Mouse (Mus musculus) kidney, embryonic 15.5 days (tissue): ENCODE measurements around the gene Brinp3. TPM values are rescaled to one million over a fixed set of nuclear protein-coding genes. Genes with fewer than 3 reads are reported as not detected.
A peak's percentile ranks its signal among the peaks of the same experiment; 100 is the strongest.

Source experiments
- ATAC-seq: fragments of 200-750 bp; cut with Nextera tagmentation; replicated peaks from 2 replicates; pipeline ENCODE4 v1.8.0; 2017; ENCODE audit warnings: moderate TSS enrichment; ENCODE audit not compliant: low FRiP score
- H3K27ac ChIP-seq: fragments of 300-500 bp; sonication (generic); 2 replicates; pipeline ENCODE4 v1.5.1; 2015; ENCODE audit warnings: mild to moderate bottlenecking, inconsistent platforms
- H3K27me3 ChIP-seq: fragments of 300-500 bp; sonication (generic); 2 replicates; pipeline ENCODE4 v1.6.1; 2015; ENCODE audit warnings: inconsistent platforms
- H3K36me3 ChIP-seq: fragments of 300-500 bp; sonication (generic); 2 replicates; pipeline ENCODE4 v1.6.1; 2015; ENCODE audit warnings: inconsistent platforms
- H3K4me1 ChIP-seq: fragments of 300-500 bp; sonication (generic); 2 replicates; pipeline ENCODE4 v1.6.1; 2015; ENCODE audit warnings: inconsistent platforms
- H3K4me2 ChIP-seq: fragments of 300-500 bp; sonication (generic); 2 replicates; pipeline ENCODE4 v1.6.1; 2015; ENCODE audit warnings: moderate library complexity, mild to moderate bottlenecking, inconsistent platforms
- H3K4me3 ChIP-seq: fragments of 300-500 bp; sonication (generic); replicated peaks from 2 replicates; pipeline ENCODE4 v1.5.1; 2015; ENCODE audit warnings: mild to moderate bottlenecking, inconsistent platforms
- H3K9ac ChIP-seq: fragments of 300-500 bp; sonication (generic); 2 replicates; pipeline ENCODE4 v1.6.1; 2015; ENCODE audit warnings: mild to moderate bottlenecking, inconsistent platforms
- H3K9me3 ChIP-seq: fragments of 300-500 bp; sonication (generic); replicated peaks from 2 replicates; pipeline ENCODE4 v1.6.1; 2016; ENCODE audit warnings: inconsistent platforms
- WGBS: fragments of 180-500 bp; shearing (Covaris S2); methylation state at CpG from one replicate; pipeline ENCODE4 v1.1.7; 2015; ENCODE audit warnings: mixed read lengths; 5-methylcytosine and 5-hydroxymethylcytosine counted together
- polyA plus RNA-seq: library from polyadenylated mRNA; unstranded; fragments of >200 nt; fragmentation: Nextera tagmentation; extraction: Ambion mirVana; gene quantifications from 2 replicates; pipeline ENCODE4 v1.2.1, GENCODE M21; 2015

The Brinp3 gene
- polyA plus RNA-seq = 0.19 and 0.32 TPM in 2 replicates

GRCm38 (mm10) chr1:146494681-146495331 is at the start of gene Brinp3:
Gene Brinp3, plus strand, starts transcription at chr1:146494760.
- Histone ChIP-seq H3K27me3 (peaks cover 56% of the 10 kb centered on the region), H3K9me3 (no peaks in the 10 kb centered on the region), H3K27ac (no peak within 1 kb of the TSS), H3K4me2 (peak within 1 kb of the TSS; percentile 50), H3K9ac (no peak within 1 kb of the TSS), H3K4me1 (peaks cover 18% of the 10 kb centered on the region), H3K4me3 (peak within 1 kb of the TSS; percentile 26), H3K36me3 (no peaks in the 10 kb centered on the region)
- ATAC-seq = no peak
- WGBS = 3% methylated on average over 19 of the region's 19 CpGs

DNA sequence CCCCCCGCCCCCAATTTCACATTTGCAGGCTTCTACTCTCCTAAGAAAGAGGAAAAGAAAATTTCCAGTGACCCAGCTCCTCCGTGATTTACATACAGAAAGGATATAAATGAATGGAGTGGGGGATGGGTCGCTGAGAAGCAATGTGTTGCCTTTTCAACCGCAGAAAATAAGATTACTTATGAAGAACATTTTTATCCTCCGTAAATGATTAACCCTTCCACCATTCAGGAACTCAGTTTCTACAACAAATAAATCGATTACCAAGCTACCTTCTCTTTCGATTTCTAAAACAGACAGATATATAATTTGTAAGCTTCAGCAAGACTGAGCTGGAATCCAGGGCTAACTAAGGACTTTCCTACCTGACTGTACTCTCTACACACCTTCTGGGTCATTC is 339 bp upstream of the Brinp3 start:
- Histone ChIP-seq H3K27ac (no peak overlapping the region), H3K4me1 (peaks cover 18% of the 10 kb centered on the region), H3K36me3 (no peaks in the 10 kb centered on the region), H3K9me3 (no peaks in the 10 kb centered on the region), H3K4me3 (peak overlapping the region; percentile 26; the same call in 1 of the 2 replicates), H3K4me2 (peak overlapping the region; percentile 50), H3K27me3 (peaks cover 54% of the 10 kb centered on the region), H3K9ac (no peak overlapping the region)
- no peak for ATAC-seq
- 12% methylated on average over 7 of the region's 7 CpGs for WGBS

DNA sequence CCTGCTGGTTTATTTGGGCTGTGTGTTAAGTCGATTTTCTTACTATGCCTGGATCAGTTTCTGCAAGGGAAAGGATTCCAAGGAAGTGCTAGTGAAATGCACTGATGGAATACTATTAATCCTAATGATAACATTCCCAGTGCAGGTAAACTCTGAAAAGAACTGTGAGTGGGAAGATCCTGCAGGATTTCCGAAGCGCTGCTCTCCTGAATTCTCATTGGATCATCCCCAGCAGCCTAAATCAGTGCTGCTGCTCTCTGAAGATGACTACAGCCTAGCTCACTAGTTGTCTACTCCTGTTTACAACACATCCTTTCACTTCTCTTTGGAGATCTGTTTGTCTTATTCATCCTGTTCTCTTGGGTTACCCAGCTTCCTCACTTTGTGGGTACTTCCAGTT is 826 bp downstream of the Brinp3 start:
- no peak for ATAC-seq
- 5% methylated on average over 3 of the region's 3 CpGs for WGBS
- Histone ChIP-seq H3K9ac (no peak overlapping the region), H3K9me3 (no peaks in the 10 kb centered on the region), H3K27me3 (peaks cover 56% of the 10 kb centered on the region), H3K36me3 (no peaks in the 10 kb centered on the region), H3K4me2 (peak overlapping the region; percentile 50; the same call in 1 of the 2 replicates), H3K27ac (no peak overlapping the region), H3K4me3 (peak overlapping the region; percentile 26; the same call in 1 of the 2 replicates), H3K4me1 (peaks cover 18% of the 10 kb centered on the region)

DNA sequence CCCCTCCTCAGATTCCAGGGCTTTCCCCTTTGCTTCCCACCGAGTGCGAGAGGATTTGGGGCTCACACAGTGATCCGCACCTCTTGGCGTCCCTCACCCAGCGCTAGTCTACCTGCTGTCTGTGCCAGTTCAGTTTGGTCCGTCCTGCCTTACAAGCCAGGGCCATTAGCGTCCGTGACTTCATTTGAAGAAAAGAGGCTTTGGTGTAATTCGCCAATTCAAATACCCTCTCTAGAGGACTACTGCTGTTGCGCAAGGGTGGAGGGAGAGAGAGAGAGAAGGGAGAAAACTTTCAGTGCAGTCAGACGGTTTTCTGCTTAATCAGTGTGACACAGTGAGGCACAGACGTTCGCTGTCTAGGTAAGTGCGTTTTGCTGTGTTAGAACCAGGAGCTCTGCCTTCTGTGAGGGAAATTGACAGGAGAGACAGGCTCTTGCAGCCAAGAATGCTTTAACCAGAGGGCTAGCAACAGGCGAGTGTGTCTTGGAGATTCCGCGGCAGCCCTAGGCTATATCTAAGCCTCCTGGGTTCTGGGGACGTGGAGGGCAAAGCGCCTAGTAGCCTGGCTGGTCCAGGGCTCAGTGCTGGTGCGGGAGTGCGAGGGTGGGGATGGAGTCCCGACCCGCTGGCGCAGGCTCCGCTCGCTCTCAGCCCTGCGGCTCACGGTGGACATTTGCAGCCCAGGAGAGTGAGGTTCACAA is 3.0 kb downstream of the Brinp3 start:
- ATAC-seq = peak; percentile 73
- peak overlapping the region; percentile 43 for H3K4me3 ChIP-seq
- H3K36me3 ChIP-seq = no peaks in the 10 kb centered on the region
- peaks cover 56% of the 10 kb centered on the region for H3K27me3 ChIP-seq
- H3K27ac ChIP-seq = no peak overlapping the region
- no peaks in the 10 kb centered on the region for H3K9me3 ChIP-seq
- under 1% methylated on average over 28 of the region's 28 CpGs for WGBS
- H3K4me2 ChIP-seq = peak overlapping the region; percentile 80
- H3K4me1 ChIP-seq = peaks cover 18% of the 10 kb centered on the region
- H3K9ac ChIP-seq = no peak overlapping the region

DNA sequence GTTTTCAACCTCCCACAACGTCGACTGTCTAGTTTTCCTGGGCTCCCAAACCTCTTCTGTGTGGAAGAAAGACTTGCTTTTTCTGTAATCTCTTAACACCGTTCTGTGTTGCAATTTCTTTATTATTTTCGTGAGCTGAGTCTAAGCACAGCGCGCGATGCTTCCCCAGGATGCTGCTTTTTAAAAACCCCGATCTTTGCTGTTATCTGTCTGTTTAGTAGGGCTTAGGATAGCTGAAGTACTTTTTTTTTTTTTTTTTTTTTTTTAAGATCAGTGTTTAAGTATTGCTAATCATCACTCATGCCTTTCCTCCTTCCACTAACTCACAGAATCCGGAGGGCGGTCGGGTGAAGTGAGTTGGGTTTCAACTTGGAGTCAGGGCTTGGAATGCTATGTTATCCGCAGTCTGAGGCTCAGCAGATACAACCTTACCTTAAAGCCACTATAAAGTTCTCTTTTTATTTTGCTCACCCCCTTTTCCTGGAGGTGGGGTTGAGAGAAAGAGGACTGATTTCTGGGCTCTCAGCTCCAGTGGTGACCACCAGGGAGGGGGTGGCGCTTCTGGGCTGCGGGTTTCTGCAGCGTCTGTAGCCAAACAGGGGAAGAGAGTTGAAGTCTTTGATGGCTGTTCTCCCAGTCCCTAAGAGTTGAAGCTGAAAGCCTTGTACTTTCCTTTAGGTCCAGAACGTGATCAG is 3.7 kb downstream of the Brinp3 start:
- H3K9ac ChIP-seq = no peak overlapping the region
- H3K9me3 ChIP-seq = no peaks in the 10 kb centered on the region
- H3K4me1 ChIP-seq = peaks cover 18% of the 10 kb centered on the region
- H3K27me3 ChIP-seq = peaks cover 56% of the 10 kb centered on the region
- H3K4me3 ChIP-seq = peak overlapping the region; percentile 43
- no peaks in the 10 kb centered on the region for H3K36me3 ChIP-seq
- under 1% methylated on average over 16 of the region's 16 CpGs for WGBS
- H3K4me2 ChIP-seq = peak overlapping the region; percentile 80
- peak; percentile 61 for ATAC-seq
- H3K27ac ChIP-seq = no peak overlapping the region

DNA sequence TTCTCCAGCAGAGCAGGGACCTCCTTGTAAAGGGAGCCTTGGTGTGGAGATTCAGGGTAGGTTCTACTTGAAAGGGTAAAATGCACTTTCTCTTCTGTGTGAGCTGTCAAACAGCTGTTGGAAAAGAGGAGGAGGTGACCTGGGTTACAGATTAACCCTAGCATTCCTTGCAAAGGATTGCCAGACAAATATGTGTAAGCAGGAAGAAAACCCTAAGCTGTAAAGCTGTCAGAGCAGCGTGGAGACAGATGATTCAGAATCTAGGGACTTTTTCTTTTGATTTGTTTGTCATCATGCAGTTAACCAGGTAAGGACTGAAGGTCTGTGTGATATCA is 4.2 kb downstream of the Brinp3 start:
- Histone ChIP-seq H3K4me2 (peak overlapping the region; percentile 80), H3K27ac (no peak overlapping the region), H3K9me3 (no peaks in the 10 kb centered on the region), H3K4me3 (peak overlapping the region; percentile 43), H3K36me3 (no peaks in the 10 kb centered on the region), H3K27me3 (peaks cover 53% of the 10 kb centered on the region), H3K9ac (no peak overlapping the region), H3K4me1 (peaks cover 18% of the 10 kb centered on the region)
- 3% methylated on average over 1 of the region's 1 CpGs for WGBS
- peak; percentile 50 for ATAC-seq

GRCm38 (mm10) chr1:146515377-146515776 is 20.8 kb downstream of the Brinp3 start:
- no peaks in the 10 kb centered on the region for H3K4me1 ChIP-seq
- no peak overlapping the region for H3K9ac ChIP-seq
- no peak for ATAC-seq
- no peak overlapping the region for H3K4me3 ChIP-seq
- H3K9me3 ChIP-seq = no peaks in the 10 kb centered on the region
- no peak overlapping the region for H3K4me2 ChIP-seq
- 74% methylated on average over 2 of the region's 2 CpGs for WGBS
- no peak overlapping the region for H3K27ac ChIP-seq
- H3K27me3 ChIP-seq = no peaks in the 10 kb centered on the region
- H3K36me3 ChIP-seq = no peaks in the 10 kb centered on the region

- Histone ChIP-seq H3K4me1 (no peaks in the 10 kb centered on the region), H3K36me3 (no peaks in the 10 kb centered on the region), H3K27me3 (no peaks in the 10 kb centered on the region), H3K4me3 (no peak overlapping the region), H3K4me2 (no peak overlapping the region), H3K9ac (no peak overlapping the region), H3K27ac (no peak overlapping the region), H3K9me3 (no peaks in the 10 kb centered on the region)
- 76% methylated on average over 11 of the region's 11 CpGs for whole genome bisulfite sequencing
- ATAC-seq = no peak
These were observed 29.4 kb downstream of the Brinp3 start for GRCm38 (mm10) chr1:146523727-146524573.

DNA sequence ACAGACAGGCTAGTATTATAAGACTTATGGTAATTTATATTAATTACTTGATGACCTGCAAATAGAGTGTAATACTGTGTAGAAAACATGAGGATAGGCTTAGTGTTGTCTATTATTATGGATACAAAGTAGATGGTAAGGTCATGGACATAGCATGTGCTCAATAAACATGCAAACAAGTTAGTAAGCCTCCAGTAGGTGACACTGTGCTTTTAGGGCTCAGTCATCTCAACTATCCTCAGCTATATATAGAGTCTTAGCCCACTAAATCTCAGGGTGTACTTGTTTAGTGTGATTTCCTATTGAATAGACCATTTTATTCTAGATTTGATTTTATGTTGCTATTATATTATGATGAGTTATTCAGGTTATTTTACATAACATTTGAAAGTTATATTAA is 34.0 kb downstream of the Brinp3 start:
- H3K4me3 ChIP-seq = no peak overlapping the region
- no peaks in the 10 kb centered on the region for H3K4me1 ChIP-seq
- H3K4me2 ChIP-seq = no peak overlapping the region
- no peak overlapping the region for H3K9ac ChIP-seq
- H3K27me3 ChIP-seq = no peaks in the 10 kb centered on the region
- no peaks in the 10 kb centered on the region for H3K36me3 ChIP-seq
- no peak for ATAC-seq
- H3K9me3 ChIP-seq = no peaks in the 10 kb centered on the region
- H3K27ac ChIP-seq = no peak overlapping the region

DNA sequence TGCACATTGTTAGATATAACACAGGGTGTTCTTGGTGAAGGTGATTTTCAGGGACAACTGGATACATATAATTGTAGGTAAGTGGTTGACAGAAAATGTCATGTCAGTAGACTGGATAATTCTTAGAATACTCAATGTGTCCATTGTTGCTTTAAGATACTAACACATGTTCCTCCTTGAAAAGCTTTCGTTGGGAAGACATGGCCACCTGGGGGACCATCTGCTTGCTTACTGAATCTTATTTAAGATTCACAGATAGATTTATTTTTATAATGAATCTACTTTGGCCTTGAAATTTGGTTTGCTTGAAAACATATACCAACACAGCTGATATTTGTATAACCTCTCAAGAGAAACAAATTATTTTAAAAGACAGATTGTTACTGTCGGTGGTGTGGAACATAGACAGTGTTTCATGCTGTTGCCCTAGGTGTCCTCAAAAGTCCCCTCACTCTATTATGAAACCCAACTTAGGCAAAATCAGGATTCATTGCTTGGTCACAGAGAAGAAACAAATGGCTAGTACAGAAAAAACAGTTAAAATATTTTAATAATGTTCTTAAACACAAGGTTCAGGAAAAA is 52.4 kb downstream of the Brinp3 start:
- H3K4me2 ChIP-seq = no peak overlapping the region
- no peak overlapping the region for H3K27ac ChIP-seq
- no peaks in the 10 kb centered on the region for H3K36me3 ChIP-seq
- 79% methylated on average over 2 of the region's 2 CpGs for WGBS
- H3K9me3 ChIP-seq = no peaks in the 10 kb centered on the region
- H3K27me3 ChIP-seq = no peaks in the 10 kb centered on the region
- H3K4me1 ChIP-seq = no peaks in the 10 kb centered on the region
- no peak for ATAC-seq
- H3K9ac ChIP-seq = no peak overlapping the region
- H3K4me3 ChIP-seq = no peak overlapping the region

DNA sequence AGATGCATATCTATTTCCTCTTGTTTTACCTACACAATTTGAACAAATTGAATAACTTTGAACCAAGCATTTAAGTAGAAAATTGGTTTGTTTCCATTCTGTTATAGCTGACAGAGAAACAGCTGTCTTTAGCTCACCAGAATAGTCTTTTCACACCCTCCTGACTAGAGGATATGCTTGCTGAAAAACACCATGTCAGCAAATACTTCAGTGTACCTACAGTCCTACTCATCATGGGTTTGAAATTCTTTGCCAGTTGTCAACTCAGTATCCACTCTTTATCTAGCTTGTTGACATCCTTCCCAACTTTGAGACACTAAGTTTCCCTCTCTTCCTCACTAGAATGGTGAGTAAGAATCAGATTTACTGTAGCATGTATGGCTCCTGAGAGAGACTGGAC is 62.4 kb downstream of the Brinp3 start:
- H3K9ac ChIP-seq = no peak overlapping the region
- H3K27me3 ChIP-seq = no peaks in the 10 kb centered on the region
- H3K36me3 ChIP-seq = no peaks in the 10 kb centered on the region
- ATAC-seq = no peak
- H3K4me1 ChIP-seq = no peaks in the 10 kb centered on the region
- H3K9me3 ChIP-seq = no peaks in the 10 kb centered on the region
- no peak overlapping the region for H3K4me2 ChIP-seq
- H3K4me3 ChIP-seq = no peak overlapping the region
- H3K27ac ChIP-seq = no peak overlapping the region
